Mouse (Mus musculus) E14TG2a.4 (cell line): Measurements from ENCODE around the gene H2-K1.

Experiments used
- CTCF ChIP-seq: conservative IDR thresholded peaks from 2 replicates; pipeline ENCODE4 v1.5.1; 2014; ENCODE audit warnings: low read length
- NANOG ChIP-seq: IDR thresholded peaks from 2 replicates; pipeline ENCODE4 v1.6.1; 2014; ENCODE audit warnings: borderline replicate concordance, low read length, mixed read lengths
- POU5F1 ChIP-seq: IDR thresholded peaks from 2 replicates; pipeline ENCODE4 v1.6.1; 2014; ENCODE audit warnings: low read length, borderline replicate concordance

DNA sequence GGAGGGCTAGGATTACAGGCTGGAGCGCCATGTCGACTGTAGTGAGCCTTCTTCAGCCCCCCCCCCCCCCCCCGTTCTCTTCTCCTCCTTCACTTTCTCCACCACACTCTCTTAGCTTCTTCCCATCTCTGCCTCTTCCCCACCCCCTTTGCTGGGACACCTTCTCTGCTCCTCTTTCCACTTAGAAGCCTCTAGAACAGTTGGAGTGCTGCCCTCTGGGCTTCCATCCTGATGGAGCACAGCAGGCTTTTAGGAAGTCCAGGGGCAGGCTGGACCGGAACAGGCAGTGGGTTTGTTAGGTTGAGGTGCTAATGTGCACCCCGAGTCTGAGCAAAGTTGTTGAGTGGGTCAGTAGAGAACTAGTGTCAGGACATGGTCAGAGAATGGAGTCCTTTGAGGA lies 10.0 kb upstream of the H2-K1 start:
- TF ChIP-seq CTCF (no peak), NANOG (no peak), POU5F1 (no peak)
